Mouse (Mus musculus): ENCODE data around the gene Cd163.

The Cd163 gene

DNA sequence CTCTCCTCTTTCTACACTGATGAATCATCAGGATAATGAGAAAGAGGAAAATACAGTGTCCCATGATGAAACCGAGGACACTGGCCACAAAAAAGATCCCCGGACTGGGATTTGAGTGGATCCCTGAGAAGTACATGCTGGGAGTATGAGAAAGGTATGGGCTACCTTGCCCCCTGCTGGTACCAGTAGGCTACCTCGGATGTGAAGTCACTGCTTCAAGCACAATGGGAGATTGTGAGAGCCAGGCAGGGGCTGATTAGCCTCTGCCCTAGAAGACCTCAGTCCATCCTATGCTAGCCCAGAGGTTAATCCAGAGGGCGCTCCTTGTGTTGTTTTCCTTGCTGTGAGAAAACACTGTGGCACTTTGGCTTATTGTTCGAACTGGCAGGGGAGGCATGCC is 59.9 kb downstream of the Cd163 start:
- DNase-seq, result no peak

DNA sequence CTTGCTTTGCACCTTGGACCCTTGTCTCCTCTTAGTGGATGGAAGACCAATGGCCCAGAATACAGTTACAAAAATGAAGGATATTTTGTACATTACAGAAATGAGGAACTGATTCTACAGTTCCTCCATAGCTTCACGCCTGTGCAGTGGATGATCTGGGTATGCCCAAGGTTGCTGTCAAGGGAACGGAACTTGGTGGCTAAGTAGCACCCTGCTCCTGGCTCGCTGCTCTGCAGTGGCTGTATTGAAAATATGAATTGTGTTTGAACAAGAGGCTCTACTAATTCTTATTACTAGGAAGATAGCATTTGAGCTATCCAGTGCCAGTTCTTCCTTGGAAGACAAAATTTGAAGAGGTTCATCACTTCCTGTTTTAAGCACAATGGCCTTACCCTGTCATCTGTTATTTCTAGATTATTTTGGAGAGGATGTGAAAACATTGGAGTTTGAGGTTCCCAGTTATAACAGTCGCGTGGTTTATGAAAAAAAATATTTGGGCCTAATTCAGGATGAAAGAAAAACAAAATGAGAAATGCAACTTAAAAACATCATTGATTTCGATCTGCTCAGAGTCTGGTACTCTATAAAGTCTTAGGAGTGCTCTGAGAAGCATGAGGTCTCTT is 69.2 kb downstream of the Cd163 start:
- peak; percentile 47 for DNase-seq

DNA sequence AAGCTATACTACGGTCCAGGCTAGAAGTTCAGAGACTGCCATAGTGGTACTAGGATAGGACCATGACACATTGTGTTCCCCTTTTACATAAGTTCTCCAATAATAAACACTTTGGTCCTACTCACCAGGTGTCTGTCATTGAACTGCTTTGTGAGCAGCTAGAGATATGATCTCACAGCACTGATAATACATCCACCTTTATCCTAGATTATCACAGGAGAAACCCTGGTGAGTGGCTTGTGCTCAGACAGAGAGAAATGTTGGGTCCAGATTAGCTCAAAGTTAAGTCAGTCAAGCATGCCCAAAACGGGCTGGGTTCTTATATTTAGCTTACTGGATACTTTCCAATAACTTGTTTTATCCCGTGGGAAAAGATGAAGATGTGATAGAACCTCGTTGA is 70.2 kb downstream of the Cd163 start:
- DNase-seq, result no peak

DNA sequence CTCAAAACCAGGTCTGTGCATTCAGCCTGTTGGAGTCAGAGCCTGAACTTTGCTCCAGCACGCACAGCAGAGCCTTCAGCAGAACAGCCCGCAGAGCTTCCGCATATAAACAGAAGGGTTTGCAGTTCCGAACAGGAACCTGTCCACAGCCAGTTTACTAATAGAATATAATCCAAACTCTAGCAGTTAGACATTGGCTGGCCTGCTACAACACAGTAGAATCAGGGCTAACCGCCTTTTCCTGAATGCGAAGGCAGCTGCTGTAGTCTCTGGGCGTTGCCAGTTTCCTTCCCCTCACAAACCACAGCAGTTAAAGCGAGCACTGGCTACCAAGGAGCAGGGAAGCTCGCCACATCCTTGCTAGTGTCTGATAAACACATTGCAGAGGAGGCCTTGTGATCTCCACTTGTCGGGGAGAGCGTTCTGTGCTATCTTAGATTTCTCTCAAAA is 71.0 kb downstream of the Cd163 start:
- peak; percentile 59 to 62 for DNase-seq

DNA sequence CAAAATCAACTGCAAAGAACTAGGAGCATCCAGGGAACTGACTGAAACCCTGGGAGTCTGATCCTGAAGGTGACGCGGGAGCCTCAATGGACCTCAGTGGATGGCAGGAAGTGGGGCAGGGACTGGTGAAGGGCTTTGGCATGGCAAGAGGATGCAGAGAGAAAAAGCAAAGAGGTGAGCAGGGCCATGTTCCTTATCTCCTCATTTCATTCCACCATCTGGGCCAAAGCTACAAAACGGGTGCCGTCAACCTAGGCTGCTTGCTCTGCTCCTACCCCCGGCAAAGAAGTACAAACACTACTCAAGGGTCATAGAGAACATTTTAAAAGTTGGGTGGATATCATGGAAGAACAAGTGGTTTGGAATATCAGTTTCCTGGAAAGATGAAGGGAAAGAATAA is 71.9 kb downstream of the Cd163 start:
- DNase-seq, result no peak

DNA sequence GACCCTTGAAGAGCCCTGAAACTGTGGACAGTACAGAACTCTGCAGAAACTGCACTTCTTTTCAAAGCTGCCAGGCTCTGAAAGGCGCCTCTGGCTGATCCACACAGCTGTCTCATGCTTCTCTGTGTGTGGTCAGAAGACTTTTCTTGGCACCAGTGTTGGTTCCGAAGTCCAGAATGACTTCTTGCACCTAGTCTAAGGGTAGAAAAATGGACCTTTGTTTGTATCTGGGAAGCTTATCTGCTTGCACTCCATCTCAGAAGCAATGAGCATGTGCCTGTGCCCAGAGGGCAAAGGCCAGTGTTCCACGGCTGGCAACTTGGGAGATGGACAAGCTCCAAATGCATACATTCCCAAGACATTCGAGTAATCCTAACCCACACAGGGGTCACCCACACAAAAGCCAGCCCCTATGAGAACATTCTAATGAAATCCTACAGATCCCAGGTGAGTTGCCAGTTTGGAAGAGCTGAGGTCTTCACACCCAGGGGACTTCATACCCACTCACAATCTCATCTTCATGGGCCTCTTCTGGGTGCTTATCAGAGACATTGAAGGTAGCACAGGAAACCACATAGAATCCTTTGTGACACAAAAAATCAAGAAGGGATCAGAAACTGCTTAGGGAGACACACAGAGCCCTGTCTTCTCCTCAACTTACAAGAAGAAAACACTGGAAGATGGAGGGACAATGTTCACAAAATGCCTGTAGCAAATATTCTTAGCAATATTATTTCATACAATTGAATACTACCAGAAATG is 73.2 kb downstream of the Cd163 start:
- DNase-seq, result no peak

DNA sequence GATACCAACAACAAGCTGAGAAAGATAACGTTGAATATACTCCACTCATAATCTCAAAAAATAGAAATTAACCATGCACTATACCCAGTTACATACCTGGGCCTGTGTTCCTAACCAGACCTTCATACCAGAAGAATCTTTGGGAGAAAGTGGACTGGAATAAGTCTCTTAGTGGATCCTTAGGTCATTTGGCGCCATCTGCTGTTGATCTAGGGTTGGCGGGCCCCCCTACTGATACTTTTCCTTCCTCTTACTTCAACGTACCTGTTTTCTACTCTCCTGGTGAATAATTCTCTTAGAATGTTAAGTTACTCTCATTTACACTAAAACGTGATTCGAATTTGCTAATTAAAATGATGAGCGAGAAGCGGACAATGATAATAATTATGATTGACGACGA is 74.9 kb downstream of the Cd163 start:
- peak; percentile 71 to 74 for DNase-seq

All from B cell, adult 2 months (primary cell).